Mouse (Mus musculus) CH12.LX (cell line): ENCODE measurements around the gene Otos.

Experiments used
- CHD2 ChIP-seq: IDR thresholded peaks from 2 replicates; pipeline ENCODE4 v1.6.1; 2011; ENCODE audit warnings: low read length, improper control_type of control experiment
- CTCF ChIP-seq, 2 experiments: IDR thresholded peaks in 1 of 2; conservative IDR thresholded peaks in 1 of 2; 2 replicates each; pipeline ENCODE4 v1.5.1; 2011 to 2012; ENCODE audit warnings: low read depth in 2 of 2, low read length in 2 of 2, improper control_type of control experiment in 1 of 2, inconsistent platforms in 1 of 2, mild to moderate bottlenecking in 1 of 2, moderate library complexity in 1 of 2
- E2F4 ChIP-seq: IDR thresholded peaks from 2 replicates; pipeline ENCODE4 v1.6.1; 2011; ENCODE audit warnings: low read depth, low read length, improper control_type of control experiment; ENCODE audit not compliant: insufficient replicate concordance
- GABPA ChIP-seq: IDR thresholded peaks from 2 replicates; pipeline ENCODE4 v1.6.1; 2012; ENCODE audit warnings: low read depth, low read length, improper control_type of control experiment, inconsistent platforms; ENCODE audit not compliant: insufficient replicate concordance
- HCFC1 ChIP-seq: IDR thresholded peaks from 2 replicates; pipeline ENCODE4 v1.6.1; 2012; ENCODE audit warnings: low read depth, mild to moderate bottlenecking, inconsistent platforms, low read length, improper control_type of control experiment
- KAT2A ChIP-seq: IDR thresholded peaks from 2 replicates; pipeline ENCODE4 v1.6.1; 2012; ENCODE audit warnings: low read length, improper control_type of control experiment, inconsistent platforms; ENCODE audit not compliant: insufficient replicate concordance
- MAFK ChIP-seq: IDR thresholded peaks from 2 replicates; pipeline ENCODE4 v1.6.1; 2011; ENCODE audit warnings: low read length, improper control_type of control experiment; ENCODE audit not compliant: insufficient replicate concordance
- MXI1 ChIP-seq: IDR thresholded peaks from 2 replicates; pipeline ENCODE4 v1.6.1; 2011; ENCODE audit warnings: mild to moderate bottlenecking, low read depth, low read length, improper control_type of control experiment
- POLR2A ChIP-seq: IDR thresholded peaks from 2 replicates; pipeline ENCODE4 v1.6.1; 2011; ENCODE audit warnings: low read depth, mild to moderate bottlenecking, improper control_type of control experiment, low read length
- RCOR1 ChIP-seq: conservative IDR thresholded peaks from 2 replicates; pipeline ENCODE4 v1.6.1; 2012; ENCODE audit warnings: low read depth, mild to moderate bottlenecking, inconsistent platforms, low read length, improper control_type of control experiment
- TCF12 ChIP-seq: IDR thresholded peaks from 2 replicates; pipeline ENCODE4 v1.6.1; 2014; ENCODE audit warnings: low read depth, mild to moderate bottlenecking, inconsistent platforms, low read length, improper control_type of control experiment
- USF1 ChIP-seq: IDR thresholded peaks from 2 replicates; pipeline ENCODE4 v1.6.1; 2014; ENCODE audit warnings: low read depth, mild to moderate bottlenecking, inconsistent platforms, low read length, improper control_type of control experiment

- TF ChIP-seq CTCF (conservative IDR thresholded peaks at IDR 0.05 in 1 of 2, IDR thresholded peaks at IDR 0.05 in 1 of 2; ENCODE audit: low read depth in 2 of 2, low read length in 2 of 2) (no peak), MXI1 (no peak), MAFK (no peak), POLR2A (no peak), E2F4 (no peak), TCF12 (no peak), RCOR1 (no peak), USF1 (no peak), CHD2 (no peak), HCFC1 (no peak), KAT2A (no peak), GABPA (no peak)
Observed at GRCm38 (mm10) chr1:92632196-92632595, 16.4 kb downstream of the Otos start.
